Mouse (Mus musculus) retina, embryonic 14.5 days (tissue): ENCODE data around the gene Wdr34.
"Not testable (repeated sequence)": the region's sequence is repeated elsewhere in the genome, so short reads cannot be mapped to it uniquely, and the experiment has no call there.

Experiments used
- DNase-seq: peaks from one replicate; pipeline ENCODE4 v3.0.0-alpha.2; 2015; ENCODE audit warnings: low spot score

The Wdr34 gene

DNA sequence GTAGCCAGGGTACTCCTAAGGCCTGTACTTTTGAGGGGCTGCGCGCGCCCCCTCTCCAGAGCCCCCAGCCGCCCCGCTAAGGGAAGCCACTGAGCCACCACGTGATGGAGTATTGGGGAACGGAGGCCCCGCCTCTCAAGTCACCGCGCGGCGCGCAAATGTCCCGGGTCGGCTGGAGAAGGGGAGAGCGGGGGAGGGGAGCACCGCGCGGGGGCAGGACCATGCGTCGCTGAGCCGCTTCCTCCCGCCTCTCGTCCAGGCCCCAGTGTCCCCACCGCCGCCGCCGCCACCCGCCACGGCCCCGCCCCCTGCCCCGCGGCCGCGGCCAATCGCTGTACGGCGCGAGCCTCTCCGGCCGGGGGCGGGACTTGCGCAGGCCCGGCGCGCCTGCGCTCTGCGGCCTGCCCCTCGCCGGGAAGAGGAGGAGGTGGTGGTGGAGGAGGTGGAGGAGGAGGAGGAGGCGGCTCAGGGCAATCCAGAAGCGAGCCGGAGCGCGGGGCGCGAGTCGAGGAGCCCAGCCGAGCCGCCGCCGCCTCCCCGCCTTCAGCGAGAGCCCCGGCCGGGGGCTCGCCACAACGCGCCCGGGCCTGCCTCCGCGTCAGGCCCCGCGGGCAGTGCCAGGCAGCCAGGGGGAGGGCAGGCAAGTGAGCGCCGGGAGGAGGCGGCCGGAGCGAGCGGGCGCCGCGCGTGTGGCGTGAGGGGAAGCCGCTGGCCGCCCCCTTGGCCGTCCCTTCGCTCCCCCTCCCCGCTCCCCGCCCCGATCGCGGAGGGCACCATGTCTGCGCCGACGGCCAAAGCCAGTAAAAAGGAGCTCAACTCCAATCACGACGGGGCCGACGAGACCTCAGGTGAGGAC is 17.6 kb upstream of the Wdr34 start:
- DNase-seq = peak; percentile 96

DNA sequence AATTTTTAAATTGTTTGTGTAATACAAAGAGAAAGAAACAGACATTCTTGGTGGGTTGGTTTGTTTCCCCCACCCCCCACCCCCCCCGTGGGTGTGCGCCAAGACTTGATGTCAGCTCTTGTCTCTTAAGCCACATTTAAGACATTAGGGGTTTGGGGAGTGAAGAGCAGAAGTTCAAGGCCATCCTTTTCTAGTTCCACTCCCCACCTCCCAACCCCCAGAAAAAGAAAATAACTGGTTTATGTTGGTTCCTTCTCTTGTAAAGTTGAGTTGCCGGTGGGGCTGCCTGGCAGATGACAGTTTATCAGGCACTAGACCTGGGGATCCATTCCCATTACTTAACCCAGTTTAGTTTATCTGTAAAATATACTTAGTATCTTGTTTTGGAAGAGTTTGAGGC is 15.6 kb upstream of the Wdr34 start:
- no peak for DNase-seq

DNA sequence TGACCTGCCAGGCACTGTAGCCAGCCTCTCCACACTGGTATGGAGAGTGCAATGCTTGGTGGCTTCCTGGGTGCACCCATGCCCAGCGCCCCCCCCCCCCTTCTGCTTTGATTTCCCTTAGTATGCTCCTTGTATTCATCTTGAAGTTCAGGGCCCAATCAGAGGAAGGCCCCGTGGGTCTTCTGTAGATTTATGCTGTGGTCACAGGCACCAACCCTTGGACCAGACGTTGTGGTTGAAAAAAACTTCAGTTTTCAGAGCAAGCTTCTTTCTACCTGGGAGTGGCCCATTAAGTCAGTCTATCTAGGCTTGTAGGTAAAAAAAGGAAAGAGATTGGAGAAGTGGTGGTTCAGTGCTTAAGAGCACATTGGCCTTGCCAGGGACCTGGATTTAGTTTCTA is 15.1 kb upstream of the Wdr34 start:
- DNase-seq = no peak

DNA sequence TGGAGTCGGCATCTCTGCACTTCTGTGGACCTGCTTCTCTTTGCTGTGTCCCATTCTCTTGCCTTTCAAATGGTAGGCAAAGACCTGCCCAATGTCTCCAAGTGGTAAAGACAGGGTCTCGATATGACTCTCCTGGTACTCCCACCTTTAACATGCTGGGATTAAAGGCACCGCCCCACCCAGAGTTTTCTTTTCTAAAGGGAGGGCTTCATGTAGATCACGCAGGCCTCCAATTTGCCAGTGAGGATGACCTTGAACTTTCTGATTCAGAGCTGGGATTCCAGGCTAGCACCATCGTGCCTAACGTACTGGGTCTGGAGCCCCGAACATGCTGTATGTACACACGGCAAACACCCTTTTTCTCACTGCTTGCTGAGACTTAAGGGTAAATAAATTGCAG is 14.6 kb upstream of the Wdr34 start:
- no peak for DNase-seq

DNA sequence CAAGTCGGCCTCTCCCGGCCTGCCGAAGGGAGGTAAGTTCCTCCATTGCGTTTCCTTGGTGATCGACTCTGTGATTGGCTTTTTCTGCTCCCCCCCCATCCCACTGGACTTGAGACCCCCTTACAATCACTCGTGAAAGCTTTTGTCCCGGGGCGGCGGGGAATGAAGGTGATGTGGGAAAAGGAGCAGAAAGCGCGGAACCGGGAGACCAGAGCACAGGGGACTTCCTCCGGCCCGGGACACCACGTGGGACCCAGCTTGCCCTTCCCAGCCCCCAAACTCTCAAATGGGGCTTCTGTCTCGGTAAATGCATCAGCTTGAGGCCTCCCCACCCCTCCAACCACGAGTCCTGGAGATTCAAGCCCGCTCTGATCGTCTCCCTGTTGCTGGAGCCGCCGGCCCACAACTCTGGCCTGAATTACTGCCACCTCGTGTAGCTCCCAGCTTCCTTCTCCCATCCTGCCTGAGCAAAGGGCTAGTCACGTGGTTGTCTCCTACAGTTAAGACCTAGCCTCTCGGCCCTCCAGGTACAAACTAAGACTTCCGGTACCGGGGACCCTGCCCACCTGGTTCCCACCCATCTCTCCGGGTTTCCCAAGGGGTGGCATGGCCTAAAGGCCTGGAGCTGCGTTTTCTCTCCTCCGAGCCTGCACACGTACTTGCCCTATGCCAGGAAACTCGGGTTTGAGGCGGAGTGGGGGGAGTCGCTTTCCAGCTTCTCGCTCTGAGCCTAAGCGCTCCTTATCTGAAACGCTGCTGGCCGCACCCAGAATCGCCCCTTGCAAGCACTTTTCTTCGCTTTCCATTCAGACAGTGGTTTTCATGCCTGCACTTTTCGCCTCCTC is 13.8 kb upstream of the Wdr34 start:
- peak; percentile 73 for DNase-seq

DNA sequence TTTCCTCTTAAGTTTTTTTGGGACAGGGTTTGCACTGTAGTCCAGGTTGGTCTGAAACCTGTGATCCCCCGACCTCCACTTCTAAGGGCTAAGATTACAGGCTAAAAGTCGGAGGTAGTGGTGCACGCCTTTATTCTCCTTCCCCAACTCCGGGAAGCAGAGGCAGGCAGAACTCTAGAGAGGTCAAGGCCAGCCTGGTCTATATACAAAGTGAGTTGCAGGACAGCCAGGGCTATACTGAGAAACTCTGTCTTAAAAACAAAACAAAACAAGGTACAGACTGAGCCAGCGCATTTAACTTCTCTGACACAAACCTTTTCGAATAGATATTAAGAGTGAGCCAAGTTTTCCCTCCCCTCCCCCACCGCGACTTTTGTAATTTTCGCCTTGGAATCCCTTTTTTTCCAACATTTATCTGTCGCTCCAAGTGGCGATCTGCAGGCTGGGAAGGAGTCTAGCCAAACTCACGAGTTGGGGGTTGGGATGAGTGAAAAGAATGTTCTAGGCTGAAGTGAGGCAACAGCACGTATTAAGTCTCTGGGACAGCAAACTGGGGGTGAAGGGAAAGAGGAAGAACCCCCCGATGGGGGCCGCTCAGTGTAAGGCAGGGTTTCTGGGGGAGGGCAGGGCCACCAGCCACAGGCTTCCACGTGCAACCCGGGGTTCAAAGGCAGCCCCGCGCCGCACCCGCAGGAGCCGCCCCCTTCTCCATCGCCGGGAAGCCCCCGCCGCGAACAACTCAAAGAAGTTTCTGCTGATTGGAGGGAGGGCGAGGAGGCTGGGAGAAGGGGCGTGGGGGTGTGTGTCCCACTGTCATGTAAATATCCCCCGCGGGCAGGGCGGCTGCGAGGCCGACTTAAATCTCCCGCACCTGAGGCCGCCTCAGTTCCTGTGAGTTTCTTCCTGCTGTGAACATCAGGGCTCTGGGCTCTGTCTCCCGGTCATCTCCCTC is 12.8 kb upstream of the Wdr34 start:
- DNase-seq = peak; percentile 59

DNA sequence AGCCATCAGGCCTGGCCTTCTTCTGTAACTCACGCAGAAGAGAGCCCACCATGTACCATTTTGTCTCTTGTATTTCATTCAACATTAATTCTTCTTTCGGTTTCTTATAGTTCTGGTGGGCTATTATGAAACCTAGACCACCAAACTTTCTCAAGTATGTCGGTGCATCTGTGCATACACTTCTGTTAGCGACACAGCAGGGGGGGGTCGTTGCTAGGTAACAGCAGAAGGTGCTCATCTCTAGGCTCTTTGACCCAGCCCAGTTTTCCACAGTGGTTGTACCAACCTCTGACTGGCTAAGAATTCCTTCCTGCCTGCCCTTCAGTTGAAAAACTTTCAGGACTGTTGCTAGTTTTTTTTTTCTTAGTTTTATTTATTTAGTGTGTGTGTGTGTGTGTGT is 9.7 kb upstream of the Wdr34 start:
- DNase-seq = peak; percentile 50

DNA sequence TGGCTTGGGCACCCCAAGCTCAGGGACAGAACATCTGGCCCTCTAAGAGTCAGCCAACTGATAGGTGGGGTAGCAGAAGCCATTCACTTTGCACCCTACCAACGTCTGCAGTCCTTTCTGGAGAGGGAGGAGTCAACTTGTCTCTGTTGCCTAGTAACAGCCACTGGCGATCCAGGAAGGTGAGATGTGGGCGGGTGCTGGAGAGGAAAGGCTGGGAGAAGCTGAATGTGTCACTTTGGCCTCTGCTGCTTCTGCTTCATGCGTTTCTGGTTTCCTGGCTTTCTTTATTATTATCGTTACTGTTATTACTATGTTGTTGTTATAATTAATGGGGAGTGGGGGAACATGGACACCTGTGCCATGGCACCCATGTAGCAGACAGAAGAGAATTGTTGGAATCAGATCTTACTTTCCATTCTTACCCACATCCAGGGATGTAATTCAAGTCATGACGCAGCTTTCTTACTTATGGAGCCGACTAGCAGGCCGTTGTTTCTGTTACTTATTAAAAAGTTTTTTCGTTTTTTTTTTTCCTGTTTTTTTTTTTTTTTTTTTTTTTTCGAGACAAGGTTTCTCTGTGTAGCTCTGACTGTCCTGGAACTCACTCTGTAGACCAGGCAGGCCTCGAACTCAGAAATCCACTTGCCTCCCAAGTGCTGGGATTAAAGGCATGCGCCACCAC is 8.7 kb upstream of the Wdr34 start, which contains the start of gene Set:
Gene Set (plus strand): TSS at position 156 of the 682 bp plus-strand sequence.
- peak; percentile 44 for DNase-seq

DNA sequence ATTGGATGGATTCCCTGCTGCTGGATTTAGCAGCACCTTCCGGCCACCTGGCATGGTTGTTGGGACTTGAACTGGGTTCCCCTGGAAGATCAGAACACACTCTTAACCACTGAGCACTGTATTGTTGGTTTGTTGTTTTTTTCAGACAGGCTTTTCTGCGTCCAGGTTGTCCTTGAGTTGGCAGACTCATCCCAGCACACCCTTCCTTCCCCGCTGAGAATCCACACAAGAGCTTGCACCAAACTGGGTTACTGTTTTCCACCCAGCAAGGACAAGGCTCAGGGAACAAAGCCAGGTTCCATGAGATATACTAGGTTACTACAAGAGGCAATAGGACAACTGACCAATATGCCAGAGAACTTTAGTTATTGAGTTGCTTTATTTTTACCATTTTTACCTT is 8.1 kb upstream of the Wdr34 start:
- no peak for DNase-seq

DNA sequence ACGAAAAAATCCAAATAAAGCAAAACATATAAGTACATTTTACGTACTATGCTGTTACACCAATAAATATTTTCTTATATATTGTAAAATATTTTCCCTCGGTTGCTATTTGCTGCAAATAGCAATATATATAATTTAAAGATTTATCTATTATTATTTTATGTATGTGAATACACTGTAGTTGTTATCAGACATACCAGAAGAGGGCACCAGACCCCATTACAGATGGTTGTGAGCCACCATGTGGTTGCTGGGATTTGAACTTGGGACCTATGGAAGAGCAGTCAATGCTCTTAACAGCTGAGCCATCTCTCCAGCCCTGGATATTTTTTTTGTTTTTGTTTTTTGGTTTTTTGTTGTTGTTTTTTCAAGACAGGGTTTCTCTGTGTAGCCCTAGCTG is 6.6 kb upstream of the Wdr34 start:
- DNase-seq = not testable (repeated sequence)

DNA sequence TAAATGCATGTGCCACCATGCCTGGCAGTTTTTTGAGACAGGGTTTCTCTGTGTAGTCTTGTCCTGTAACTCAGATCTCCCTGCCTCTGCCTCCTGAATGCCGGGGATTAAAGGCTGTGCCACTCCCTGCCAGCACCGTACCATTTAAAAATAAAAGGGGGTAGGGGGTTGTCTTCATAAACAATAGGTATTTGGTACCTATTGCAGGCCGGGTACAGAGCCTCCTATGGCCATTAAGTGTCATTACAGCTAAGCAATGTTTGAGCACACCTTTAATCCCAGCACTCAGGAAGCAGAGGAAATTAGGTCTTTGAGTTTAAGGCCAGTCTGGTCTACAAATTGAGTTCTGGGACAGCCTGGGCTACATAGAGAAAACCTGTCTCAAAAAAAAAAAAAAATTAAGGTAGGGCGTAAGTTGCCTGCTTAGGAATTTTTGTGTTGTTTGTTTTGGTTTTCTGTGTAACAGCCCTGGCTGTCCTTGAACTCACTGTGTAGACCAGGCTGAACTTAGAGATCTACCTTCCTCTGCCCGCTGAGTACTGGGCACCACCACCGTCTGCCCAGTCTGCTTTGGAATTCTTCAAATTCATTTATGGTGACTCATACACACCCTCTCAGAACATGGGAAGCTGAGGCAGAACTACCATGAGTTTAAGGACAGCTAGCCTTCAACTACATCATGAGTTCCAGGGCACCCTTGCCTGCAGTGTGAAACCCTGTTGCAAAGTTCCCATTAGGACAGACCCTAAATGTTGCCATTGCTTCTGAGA is 3.5 kb upstream of the Wdr34 start:
- peak; percentile 45 for DNase-seq

DNA sequence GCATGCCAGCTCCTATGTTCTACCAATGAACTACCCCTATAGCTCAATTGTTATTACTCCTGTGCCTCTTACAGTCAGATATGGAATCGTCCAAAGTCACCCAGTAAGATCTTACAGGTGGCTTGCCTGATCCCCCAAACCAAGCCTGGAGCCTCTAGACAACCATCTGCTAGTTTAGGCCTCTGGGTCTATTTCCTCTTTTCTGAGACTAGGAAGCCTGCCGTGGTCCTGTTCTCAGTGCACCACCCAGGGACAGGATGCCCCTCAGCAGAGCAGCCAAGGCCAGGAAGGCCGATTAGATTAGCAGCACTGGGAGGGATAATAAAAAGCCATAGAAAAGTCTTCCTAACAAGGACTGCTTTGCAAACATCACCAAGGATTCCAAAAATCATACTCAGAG is 1.1 kb upstream of the Wdr34 start:
- DNase-seq = no peak

DNA sequence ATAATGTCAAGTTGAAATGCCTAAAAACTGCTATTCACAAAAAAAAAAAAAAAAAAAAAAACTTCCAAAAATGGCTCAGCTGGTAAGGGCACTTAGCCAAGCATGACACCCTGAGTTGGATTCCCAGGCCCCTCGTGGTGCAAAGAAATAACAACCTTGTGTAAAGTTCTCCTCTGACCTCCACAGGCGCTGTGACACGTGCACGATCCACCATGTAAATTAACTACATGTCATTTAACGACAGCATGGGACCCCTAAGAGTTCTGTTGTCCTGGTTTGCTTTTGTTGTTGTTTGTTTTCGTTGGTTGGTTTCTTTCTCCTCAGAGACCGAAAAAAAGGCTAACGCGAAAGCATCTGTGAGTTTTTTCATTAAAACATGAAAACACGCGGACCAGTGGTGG is 580 bp downstream of the Wdr34 start:
- no peak for DNase-seq

DNA sequence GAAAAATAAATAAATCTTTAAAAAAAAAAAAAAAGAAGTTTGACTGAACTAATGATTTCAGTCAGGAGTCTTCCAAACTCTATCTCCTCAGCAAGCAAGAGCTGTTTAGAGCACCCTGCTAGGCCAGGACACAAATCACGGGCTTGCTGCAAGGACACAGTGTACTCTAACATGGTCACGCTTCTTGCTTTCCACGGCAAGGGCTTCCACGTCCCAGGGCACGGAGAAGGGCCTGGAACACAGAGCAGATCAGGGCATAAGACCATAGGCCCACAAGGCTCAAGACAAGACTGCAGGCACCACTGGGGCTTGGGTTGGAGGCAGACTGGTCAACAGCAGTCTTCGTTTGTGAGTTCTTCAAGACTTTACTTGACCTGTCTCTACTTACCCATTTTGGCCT is 1.6 kb downstream of the Wdr34 start:
- DNase-seq = no peak

DNA sequence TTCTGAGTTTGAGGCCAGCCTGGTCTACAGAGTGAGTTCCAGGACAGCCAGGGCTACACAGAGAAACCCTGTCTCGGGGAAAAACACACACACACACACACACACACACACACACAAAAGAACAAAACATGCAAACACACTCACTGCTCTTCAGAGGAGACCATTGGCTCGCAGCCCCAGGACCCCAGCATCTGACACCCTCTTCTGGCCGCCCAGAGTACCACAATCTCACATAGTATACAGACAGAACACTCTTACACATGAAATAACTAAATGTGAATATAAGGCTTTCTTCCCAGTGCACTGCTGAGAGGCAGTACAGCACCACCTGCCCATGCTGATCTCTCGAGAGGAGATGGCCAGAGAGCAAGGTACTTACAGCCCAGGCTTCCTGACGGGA is 4.1 kb downstream of the Wdr34 start:
- no peak for DNase-seq

DNA sequence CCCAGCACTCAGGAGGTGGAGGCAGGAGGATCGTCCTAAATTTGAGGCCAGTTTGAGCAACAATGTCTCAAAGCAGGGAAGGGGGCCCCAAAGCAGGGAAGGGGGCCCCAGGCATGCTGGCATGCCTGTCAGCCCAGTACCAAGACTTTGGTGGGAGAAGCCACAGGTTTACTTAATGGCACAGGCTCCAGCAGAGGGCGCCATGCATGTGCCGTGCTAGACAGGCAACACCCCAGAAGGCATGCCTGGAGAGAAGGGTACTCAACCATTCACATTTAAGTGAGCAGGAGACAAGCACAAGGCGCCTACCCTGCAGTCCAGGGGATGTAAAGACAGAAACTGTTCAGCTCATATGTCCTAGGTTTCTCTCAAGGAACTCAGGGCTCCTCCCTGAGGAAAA is 6.2 kb downstream of the Wdr34 start:
- DNase-seq = peak; percentile 93

DNA sequence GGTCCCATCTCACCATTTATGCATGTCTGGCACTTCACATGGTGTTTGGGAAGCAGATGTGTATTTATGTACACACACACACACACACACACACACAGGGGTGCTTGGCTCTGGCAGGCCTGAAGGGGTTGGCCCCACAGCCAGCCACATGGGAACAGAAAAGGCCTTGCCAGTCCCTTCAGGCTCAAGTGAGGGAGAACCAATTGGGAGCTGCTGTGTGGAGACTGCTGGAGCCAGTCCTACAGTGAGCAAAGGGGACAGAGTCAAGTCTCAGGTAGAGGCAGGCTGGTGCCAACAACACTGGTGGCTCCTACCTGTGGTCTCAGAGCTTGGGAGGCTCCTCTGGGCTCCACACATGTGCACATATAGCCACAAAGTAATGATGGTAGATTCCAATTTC is 9.0 kb downstream of the Wdr34 start:
- no peak for DNase-seq

DNA sequence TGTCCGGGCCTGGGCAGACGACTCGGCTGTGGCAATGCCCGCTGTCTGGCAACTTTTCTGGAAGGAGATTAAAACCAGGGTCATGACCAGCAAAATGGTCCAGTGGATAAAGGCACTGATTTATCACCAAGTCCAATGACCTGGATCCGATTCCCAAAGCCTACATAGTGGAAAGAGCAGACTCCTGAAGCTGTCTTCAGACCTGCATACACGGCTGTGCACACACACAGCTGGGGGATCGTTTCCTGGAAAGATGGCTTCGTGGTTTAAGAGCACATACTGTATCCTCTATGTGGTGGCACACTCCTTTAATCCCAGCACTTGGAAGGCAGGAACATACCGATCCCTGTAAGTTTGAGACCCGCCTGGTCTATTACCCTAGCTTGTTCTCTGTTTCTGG is 10.3 kb downstream of the Wdr34 start:
- DNase-seq = no peak

DNA sequence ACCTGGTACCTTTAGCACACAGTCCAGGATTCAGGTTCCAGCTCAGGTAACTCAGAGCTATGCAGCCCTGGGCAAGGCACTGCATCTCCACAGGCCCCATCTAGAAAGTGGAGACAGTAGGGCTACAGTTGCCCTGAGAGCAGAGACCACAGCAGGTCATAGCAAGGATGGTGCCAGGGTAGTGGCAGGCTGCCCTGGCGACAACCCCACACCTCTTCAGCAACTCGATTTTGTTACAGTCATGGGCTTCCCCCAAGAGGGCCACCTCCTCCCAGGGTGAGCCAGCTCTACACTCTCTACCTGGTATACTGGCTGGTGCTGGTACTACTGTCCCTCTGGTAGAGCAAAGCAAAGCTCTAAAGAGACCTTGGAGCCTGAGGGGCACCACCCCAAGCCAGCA is 10.9 kb downstream of the Wdr34 start:
- no peak for DNase-seq

DNA sequence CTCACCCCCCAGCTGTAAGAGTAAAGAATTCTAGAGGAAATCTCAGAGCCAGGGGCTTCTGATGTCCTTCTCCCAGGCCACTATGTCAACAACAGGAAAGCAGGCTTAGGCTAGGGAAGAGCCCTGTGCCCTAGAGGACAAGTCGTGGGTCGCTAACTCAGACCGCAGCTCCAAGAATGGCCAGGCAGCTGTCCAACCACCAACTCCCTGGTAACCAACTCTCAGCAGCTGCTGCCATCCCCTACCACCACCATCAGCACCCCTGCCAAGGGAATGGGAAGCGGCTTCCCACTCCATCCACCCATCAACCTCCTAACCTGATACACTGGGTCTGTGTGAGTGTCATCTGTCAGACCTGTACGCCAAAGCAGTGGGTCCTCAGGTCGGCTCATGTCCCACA is 15.7 kb downstream of the Wdr34 start:
- no peak for DNase-seq
